Mouse (Mus musculus): ENCODE data around the gene Epb41l4b.

Epb41l4b gene

DNA sequence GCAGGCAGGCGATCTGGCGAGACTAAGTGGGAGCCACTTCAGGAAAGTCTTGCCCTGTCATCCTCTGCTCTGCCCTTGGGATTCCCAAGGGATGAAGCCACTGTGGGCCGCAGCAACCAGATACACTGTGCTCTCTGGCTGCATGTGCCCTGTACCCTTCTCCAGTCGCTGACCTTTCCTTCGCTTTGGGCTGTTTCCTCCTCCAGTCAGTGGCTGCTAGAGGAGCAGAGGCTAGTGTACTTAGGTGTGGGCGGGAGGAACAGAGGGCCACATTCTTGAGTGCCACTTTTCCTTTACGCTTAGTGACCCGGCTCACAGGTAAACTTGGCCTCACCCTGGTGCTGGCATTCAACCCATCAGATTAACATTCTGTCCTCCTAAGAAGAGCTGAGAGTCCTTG is 10.6 kb upstream of the Epb41l4b start:
- in situ Hi-C loops (cut with MboI; ENCODE audit: low sequenced_read_pairs): no loop called here

GRCm38 (mm10) chr4:57153068-57153835 is 10.0 kb upstream of the Epb41l4b start:
- in situ Hi-C loops (cut with MboI; ENCODE audit: low sequenced_read_pairs): no loop called here

DNA sequence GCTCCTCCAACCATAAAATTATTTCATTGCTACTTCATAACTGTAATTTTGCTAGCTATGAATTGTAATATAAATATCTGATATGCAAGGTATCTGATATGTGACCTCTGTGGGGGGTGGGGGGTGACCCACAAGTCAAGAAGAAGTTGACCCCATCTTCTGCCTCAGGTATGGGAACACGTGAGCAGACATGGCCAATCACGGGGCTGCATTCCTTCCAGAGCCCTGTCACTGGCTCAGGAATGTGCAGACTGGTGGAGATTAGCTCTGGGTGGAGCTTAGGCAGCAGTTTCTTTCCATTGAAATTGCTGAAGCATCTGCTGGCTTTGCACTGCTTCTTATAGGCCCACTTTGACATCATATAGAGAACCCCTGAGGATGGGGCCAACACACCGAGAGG is 4.9 kb upstream of the Epb41l4b start:
- in situ Hi-C loops (cut with MboI; ENCODE audit: low sequenced_read_pairs): no loop called here

DNA sequence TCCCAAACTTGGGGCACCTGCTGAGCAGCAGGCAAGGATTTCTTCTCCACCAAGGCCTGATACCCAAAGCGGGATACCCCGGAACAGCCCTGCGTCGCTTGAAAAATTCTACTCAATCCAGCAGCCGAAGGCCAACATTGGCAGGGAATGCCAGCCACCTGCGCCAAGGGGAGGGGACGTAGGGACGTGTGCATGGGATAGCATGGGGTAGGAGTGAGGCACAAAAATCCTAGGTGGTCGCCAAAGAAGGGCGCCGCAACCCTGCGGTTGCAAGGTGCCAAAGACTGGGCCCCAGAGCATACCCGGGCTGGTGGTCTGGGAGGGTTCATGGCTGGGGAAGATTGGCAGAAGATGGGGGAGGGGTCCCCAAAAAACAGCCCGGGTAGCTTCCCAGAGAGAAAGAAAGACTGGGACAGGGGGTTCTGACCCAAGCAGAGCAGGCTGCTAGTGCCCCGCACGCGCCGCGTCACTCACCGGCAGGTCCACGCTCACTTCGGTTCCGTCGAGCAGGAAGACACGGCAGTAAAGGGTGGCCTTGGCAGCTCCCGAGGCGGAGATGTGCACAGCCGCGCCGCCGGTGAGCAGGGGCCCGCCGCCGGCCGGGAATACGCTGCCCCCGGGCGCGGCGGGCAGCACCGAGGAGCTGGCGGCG is 737 bp downstream of the Epb41l4b start:
- in situ Hi-C loops (cut with MboI; ENCODE audit: low sequenced_read_pairs): no loop called here

DNA sequence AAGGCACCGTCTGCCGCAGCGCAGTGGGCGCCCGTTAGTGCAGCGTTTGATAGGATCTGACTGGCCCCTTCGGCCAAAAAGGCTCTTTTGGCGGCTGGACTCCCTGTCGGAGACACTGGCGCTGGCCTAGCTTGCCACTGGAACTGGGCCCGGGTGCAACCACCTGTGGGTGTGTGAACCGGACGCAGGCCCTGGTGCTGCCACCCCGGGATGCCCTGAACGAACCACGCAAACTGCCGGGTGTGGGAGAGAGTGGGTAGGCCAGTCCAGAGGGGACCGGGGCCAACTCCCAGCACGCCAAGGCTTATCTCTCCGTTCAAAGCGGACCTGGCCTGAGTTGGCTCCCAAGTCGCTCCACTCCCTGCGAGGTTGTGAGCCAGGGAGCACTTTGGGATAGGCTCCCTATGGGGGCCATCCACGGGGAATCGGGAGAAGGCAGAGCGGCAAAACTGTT is 1.3 kb downstream of the Epb41l4b start:
- in situ Hi-C loops (cut with MboI; ENCODE audit: low sequenced_read_pairs): no loop called here

GRCm38 (mm10) chr4:57140992-57141717 is 2.1 kb downstream of the Epb41l4b start:
- in situ Hi-C loops (cut with MboI; ENCODE audit: low sequenced_read_pairs): no loop called here

- in situ Hi-C loops (cut with MboI; ENCODE audit: low sequenced_read_pairs): no loop called here
These were observed 2.9 kb downstream of the Epb41l4b start for GRCm38 (mm10) chr4:57140200-57140799.

DNA sequence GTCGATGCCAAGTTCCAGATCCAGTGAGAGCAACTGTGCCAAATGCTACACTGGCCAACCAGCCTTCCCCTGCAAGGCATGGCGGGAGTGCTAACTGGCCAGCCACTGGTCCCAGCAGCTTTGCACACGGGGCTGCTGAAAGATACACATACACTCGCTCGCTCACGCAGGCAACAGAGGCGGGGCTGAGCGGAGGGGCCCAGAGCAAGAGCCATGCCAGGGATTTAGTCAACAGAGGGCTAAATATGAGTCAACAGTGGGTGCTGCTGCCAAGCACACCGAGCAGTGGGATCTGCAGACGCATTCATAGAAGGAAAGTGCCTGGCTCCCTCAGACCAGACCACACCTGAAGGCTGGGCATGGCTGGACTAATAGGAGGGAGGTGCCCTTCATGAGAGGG is 3.8 kb downstream of the Epb41l4b start:
- in situ Hi-C loops (cut with MboI; ENCODE audit: low sequenced_read_pairs): no loop called here

DNA sequence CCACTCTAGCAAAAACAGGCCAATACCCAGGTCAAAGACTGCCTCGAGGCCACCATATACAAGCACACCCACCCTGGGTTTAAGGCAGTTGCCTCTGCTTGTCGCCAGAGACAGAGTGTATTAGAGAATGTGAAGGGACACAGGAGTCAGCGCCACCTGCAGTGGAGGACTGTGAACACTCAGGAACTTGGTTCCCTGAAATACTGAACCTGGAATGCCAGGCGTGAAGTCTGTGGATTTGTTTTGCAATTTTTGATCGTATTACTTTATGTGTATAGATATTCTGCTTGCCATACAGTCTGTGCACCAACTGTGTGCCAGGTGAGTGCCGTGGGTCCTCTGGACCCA is 5.2 kb downstream of the Epb41l4b start:
- in situ Hi-C loops (cut with MboI; ENCODE audit: low sequenced_read_pairs): no loop called here

DNA sequence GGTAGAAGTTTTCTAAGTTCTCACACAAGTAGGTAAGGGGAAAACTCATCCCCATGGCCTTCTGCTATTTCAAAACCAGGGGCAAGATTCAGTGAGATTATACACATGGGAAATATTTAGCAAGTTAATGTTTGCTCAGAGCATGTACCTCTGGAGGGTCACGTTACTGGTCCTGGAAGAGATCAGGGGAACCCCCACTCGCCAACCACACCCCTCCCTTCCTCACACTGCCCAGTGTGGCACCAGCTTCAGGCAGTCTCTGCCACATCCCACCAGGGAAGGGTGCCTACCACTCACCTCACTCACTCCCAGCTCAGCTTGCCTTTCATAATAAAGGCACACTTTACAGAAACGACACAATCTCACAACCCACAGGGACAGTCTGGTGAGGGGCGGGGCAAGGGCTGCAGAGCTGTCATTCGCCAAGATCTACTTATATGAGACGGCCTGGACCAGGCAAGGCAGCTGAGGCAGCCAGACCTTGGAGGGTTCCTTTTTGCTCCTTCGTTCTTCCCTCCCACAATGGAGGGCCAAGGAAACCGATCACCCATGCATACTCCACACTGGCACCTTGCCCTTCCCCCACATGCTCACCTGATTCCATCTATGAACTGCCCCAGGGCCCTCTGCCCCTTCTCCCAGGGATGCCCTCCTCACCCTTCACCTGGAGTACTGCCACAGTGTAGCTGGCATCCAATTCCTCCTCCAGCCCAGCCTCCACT is 5.7 kb downstream of the Epb41l4b start:
- in situ Hi-C loops (cut with MboI; ENCODE audit: low sequenced_read_pairs): no loop called here

GRCm38 (mm10) chr4:57135431-57135830 is 7.8 kb downstream of the Epb41l4b start:
- in situ Hi-C loops (cut with MboI; ENCODE audit: low sequenced_read_pairs): no loop called here

- in situ Hi-C loops (cut with MboI; ENCODE audit: low sequenced_read_pairs): no loop called here
These were observed 8.7 kb downstream of the Epb41l4b start for GRCm38 (mm10) chr4:57134554-57134953.

GRCm38 (mm10) chr4:57131839-57132238 is 11.4 kb downstream of the Epb41l4b start:
- in situ Hi-C loops (cut with MboI; ENCODE audit: low sequenced_read_pairs): no loop called here

DNA sequence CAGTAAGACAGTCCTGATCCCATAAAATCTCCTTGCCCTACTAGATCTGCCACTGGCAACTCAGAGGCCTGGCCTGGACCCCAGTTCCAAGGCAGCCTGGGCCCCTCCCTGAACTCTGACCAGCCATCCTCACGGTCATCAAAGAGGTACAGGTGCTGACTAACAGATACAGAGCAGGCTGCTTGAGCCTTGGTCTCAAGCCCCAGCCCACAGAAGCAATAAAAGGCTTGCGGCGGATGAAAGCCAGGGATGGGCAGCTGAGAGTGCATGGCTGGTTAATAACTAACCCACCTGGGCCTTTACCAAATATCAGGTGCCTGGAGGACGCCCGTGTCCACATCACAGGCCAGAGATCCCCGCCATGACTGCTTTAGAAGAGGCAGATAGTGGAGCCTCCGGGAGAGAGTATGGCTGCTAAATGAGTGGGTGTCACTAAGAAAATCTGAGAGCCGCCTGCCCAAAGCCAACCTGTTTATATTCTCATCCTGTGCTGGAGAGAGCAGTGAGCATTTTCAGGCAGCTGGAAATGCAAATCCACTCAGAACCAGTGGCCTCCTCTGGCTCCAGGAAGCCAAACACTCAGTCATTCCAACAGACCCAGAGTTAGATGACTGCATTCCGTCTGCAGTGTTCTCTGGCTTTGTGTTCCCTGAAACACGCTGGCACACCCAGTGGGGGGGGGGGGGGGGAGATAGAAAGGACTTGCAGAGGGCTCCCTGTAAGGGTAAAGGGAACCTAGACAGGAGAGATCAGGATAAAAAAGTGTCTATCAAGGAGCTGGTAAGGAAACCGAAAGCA is 13.3 kb downstream of the Epb41l4b start:
- in situ Hi-C loops (cut with MboI; ENCODE audit: low sequenced_read_pairs): no loop called here

DNA sequence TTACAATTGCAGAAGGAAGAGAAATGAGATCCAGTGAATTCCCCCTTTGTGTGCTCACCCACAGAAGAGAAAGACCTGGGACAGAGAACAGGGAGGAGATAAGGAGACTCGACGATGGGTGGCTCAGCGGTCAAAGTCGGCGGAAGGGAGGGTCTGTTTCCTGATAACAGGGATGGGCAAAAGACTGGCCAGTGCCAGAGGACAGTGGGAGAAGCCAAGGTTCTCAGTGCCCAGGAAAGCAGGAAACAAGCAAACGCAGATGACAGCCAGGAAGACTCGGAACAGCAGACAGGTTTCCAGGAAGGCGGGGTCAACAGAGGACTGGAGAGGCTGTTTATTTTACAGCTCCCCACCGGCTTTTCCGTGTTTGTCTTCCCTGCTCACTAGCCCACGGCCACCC is 20.2 kb downstream of the Epb41l4b start:
- in situ Hi-C loops (cut with MboI; ENCODE audit: low sequenced_read_pairs): no loop called here

- in situ Hi-C loops (cut with MboI; ENCODE audit: low sequenced_read_pairs): no loop called here
These were observed 21.1 kb downstream of the Epb41l4b start for GRCm38 (mm10) chr4:57122166-57122565.

DNA sequence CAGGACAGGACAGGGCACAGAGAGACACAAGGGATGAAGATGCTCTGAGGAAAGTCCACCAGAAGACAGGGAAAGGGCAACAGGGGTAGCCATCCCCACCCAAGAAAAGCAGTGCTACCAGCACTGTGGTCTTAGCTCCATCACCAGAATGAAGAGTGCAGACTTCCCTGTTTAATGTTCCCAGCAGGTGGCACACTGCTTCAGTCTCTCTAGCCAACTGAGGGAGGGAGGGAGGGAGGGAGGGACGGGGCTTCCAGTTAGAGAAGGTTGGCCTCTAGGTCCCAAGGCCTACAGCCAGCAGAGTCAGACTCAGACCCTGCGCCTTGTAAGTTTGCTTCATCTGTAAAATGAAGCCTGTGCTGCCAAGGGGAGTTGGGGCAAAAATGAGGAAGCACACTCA is 22.7 kb downstream of the Epb41l4b start:
- in situ Hi-C loops (cut with MboI; ENCODE audit: low sequenced_read_pairs): no loop called here

GRCm38 (mm10) chr4:57119976-57120375 is 23.3 kb downstream of the Epb41l4b start:
- in situ Hi-C loops (cut with MboI; ENCODE audit: low sequenced_read_pairs): no loop called here

DNA sequence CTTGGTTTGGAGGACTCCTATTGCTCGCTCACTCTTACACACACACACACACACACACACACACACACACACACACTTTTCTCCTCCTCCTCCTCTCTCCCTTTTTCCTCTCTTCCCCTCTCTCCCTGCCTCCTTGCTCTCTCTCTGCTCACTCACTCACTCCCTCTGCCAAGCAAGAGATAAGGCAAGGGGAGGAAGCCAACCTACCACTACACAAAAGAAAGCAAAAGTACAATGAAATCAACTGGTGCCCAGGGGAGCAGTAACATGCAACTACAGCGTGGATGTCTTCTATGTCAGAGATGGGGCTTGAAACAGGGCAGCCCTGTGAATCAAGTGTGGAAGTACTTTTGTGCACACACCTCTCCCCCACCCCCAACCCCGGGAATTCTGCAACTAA is 24.4 kb downstream of the Epb41l4b start:
- in situ Hi-C loops (cut with MboI; ENCODE audit: low sequenced_read_pairs): no loop called here

DNA sequence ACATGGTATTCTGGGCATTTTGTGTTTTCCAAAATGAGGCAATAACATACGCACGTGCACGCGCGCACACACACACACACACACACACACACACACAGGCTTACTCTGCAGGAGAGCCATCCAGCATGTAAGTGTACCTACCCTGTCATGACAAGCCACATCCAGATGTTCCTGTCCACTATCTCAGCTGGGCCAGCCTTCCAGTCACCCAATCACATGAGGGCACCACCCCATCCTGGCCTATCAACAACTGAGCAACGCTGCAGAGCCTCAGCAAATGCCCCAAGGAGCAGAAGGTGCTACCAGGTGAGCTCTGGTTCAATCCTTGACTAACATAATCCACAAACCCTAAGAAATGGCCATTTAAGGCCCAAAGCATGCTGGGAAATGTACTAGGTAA is 27.0 kb downstream of the Epb41l4b start:
- in situ Hi-C loops (cut with MboI; ENCODE audit: low sequenced_read_pairs): no loop called here
